Mouse (Mus musculus): Measurements from ENCODE around the gene Trpm5. TPM values are rescaled to one million over a fixed set of nuclear protein-coding genes. Genes with fewer than 3 reads are reported as not detected.

Gene Trpm5
- not detected for polyA plus RNA-seq (2014; fragmentation: Illumina TruSeq; extraction: RNeasy Lipid Tissue Mini Kit (QIAGEN cat#74804); ENCODE audit: low read depth, low replicate concordance)

DNA sequence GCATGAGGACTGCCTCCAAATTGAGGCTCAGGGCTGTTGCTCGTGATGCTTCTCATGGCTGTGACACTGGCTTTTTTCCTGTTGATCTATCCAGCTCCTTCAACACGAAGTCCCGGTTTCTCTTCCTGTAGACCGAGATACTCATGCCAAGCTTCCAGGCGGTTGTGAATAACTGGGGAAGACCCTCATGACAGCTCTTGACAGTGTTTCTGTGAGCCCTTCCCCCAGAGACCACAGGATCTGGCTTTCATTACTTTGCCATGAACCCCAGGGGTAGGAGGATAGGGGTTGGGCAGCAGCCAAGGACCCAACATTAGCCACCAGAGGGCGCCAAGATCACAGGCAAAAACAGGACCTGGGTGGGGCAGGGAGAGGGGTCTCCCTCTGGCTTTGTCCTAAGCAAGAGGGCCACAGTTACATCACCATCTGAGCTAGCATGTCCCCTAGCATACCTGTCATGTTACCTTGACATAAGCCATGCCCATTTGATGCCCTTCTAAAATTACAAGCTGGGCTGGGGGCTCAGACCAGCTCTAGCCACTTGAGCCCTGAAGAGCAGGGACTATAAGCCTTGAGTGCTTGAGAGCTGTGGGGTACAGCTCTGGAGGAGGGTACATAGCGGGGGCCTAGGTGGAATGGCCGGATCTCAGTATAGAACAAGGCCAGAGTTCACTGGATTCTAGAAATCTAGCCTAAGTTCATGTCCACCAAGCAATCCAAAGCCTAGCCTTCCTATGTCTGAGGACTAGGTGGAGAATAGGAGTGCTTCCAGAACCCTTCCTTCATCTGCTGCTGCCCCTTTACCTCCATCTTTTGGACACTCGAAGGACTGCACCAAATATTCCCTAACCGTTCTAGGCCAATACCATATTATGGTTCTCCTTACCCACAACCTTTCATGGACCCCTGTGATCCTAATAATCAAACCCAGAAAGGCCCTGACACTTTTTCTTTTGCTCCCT lies at the start of gene Trpm5:
Gene Trpm5, minus strand, starts transcription at position 51 of the 962 bp plus-strand sequence.

GRCm38 (mm10) chr7:143106062-143106461 lies 11.6 kb upstream of the Trpm5 start, which contains the start of gene Kcnq1:
Gene Kcnq1 (plus strand): TSS chr7:143106362.

DNA sequence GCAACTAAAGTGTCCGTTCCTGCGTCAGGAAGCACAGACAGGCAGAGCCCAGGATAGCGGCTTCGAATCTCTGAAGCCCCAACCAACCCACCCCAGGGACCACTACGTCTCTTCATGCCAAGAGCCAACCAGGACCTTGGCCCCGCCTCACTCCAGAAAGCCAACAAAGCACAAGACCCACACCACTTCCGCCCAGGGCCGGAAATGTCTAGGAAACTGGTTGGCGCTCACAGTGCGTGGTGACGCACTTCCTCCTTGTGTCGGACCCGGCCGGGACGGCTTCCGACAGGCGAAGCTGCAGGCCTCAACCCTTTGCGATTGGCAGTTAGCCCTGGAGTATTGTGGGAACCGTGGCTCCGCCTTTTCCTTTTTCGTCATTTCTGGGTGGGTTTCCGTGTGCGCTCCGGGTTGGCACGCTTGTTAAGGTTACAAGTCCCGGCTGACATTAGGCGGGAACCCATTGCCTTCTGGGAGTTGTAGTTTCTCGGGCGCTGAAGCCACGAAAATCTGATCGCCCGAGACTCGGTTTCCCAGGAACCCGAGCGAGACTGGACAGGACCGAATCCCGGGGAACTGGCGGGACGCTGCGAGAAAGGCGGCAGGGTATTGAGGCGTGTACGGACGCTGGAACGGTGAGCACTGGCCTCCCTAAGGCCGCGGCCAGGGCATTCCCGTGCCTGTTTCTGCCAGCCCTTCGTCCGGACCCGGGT lies 25.4 kb downstream of the Trpm5 start, which contains the start of gene Tssc4:
Gene Tssc4, plus strand, starts transcription at position 368 of the 710 bp plus-strand sequence.

GRCm38 (mm10) chr7:143052626-143053007 lies 41.8 kb downstream of the Trpm5 start, which contains the start of gene Cd81:
Gene Cd81 (plus strand): TSS chr7:143052739.

Other genes starting within 250 kb of the Trpm5 start
- 39.8 TPM for gene Th, start 163.5 kb downstream of the Trpm5 start, polyA plus RNA-seq (2014; fragmentation: Illumina TruSeq; extraction: RNeasy Lipid Tissue Mini Kit (QIAGEN cat#74804); ENCODE audit: low read depth, low replicate concordance)
- gene Ascl2, start 125.4 kb downstream of the Trpm5 start, polyA plus RNA-seq (2014; fragmentation: Illumina TruSeq; extraction: RNeasy Lipid Tissue Mini Kit (QIAGEN cat#74804); ENCODE audit: low read depth, low replicate concordance), result 0.47 TPM
- not detected for gene Tspan32, start 89.6 kb downstream of the Trpm5 start, polyA plus RNA-seq (2014; fragmentation: Illumina TruSeq; extraction: RNeasy Lipid Tissue Mini Kit (QIAGEN cat#74804); ENCODE audit: low read depth, low replicate concordance)
- 258 TPM for gene Cd81, start 41.9 kb downstream of the Trpm5 start, polyA plus RNA-seq (2014; fragmentation: Illumina TruSeq; extraction: RNeasy Lipid Tissue Mini Kit (QIAGEN cat#74804); ENCODE audit: low read depth, low replicate concordance)
- 1.1 TPM for gene Tssc4, start 25.4 kb downstream of the Trpm5 start, polyA plus RNA-seq (2014; fragmentation: Illumina TruSeq; extraction: RNeasy Lipid Tissue Mini Kit (QIAGEN cat#74804); ENCODE audit: low read depth, low replicate concordance)
- gene Kcnq1, start 11.7 kb upstream of the Trpm5 start, polyA plus RNA-seq (2014; fragmentation: Illumina TruSeq; extraction: RNeasy Lipid Tissue Mini Kit (QIAGEN cat#74804); ENCODE audit: low read depth, low replicate concordance), result 0.76 TPM

All from adrenal gland, adult 10 weeks (tissue).